In the genomic region with DNA sequence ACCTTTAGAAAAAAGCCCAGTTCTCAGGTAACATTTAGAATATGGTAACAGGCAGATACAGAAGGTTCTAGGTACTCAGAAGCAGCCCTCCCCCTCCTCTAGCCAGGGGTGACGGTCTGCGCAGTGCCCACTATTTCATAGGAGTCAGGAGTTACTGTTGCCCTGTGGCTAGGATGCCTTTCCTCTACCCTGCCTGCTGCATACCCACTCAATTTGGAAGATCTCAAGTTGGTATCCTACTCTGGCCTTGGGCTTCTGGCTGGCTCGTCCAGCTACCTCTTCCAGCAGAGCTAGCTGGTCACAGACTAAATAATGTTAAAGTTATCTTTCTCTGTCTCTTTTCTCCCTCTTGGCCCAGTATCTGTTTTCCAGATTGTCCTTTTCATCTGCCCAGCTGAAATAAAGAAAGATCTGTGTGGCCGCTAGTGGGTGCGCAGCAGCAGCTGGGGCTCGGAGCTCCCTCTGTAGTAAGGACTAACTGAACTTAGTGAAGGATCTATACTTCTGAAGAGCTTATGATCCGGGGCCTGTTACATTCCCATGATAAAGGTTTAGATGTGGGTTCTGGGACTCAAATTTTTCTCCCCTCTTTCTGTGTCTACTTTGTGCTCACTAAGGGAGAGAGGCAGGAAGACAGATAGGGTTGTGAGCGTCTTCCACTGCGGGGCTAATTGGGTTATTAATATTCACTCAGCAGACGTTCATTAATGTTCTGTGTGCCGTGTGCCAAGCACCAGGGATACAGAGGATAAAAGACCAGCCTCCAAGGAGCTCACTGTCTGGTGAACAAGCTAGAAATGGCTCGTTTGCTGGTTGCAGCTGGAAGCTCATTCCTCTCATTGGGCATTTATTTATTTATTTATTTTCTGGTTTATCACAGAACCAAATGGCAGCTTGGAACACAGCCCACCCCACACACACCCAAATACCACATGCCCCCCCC, we compare ENCODE assay signal across 8 mouse cellular contexts. TPM values are rescaled to one million over a fixed set of nuclear protein-coding genes. Genes with fewer than 3 reads are reported as not detected.
A peak's percentile ranks its signal among the peaks of the same experiment; 100 is the strongest.
DNase-seq lines count a peak whose midpoint lies in the region; ATAC-seq and TF ChIP-seq lines count a peak whose summit lies in the region.

No protein-coding gene starts in this region.

- peak; percentile 41 for DNase-seq in ovary, adult 18-20 months (ENCODE audit: low spot score)
- DNase-seq in ovary, postnatal 14 days (ENCODE audit: low spot score), result no peak
- DNase-seq in natural killer cell, adult 2 months (ENCODE audit: low spot score in 2 of 2), result no peak
- DNase-seq in frontal cortex, postnatal 10 days (ENCODE audit: low spot score in 2 of 2), result no peak

- peaks cover 51% of the 10 kb centered on the region for H3K36me3 ChIP-seq in erythroblast, embryonic 14.5 days (ENCODE audit: control insufficient read depth)
- peaks cover 12% of the 10 kb centered on the region for H3K36me3 ChIP-seq in hindbrain, embryonic 15.5 days
- H3K36me3 ChIP-seq in myocyte (ENCODE audit: control insufficient read depth, insufficient read depth), result peaks cover 20% of the 10 kb centered on the region

- peak overlapping the region; percentile 95 for H3K4me3 ChIP-seq in erythroblast, embryonic 14.5 days (replicated peaks)
- peak overlapping the region; percentile 96 for H3K4me3 ChIP-seq in hindbrain, embryonic 15.5 days
- H3K4me3 ChIP-seq in myocyte, result peak overlapping the region; percentile 89

- WGBS in hindbrain, embryonic 15.5 days, result 17% methylated on average over 12 of the region's 12 CpGs

- peak; percentile 24 for TF ChIP-seq POLR2A in myocyte (IDR thresholded peaks at IDR 0.05; ENCODE audit: insufficient read length, low read depth)

- peak overlapping the region; percentile 100 for H3K27ac ChIP-seq in hindbrain, embryonic 15.5 days (replicated peaks)

- H3K4me1 ChIP-seq in erythroblast, embryonic 14.5 days (ENCODE audit: control insufficient read depth), result peaks cover 63% of the 10 kb centered on the region
- H3K4me1 ChIP-seq in hindbrain, embryonic 15.5 days (replicated peaks), result peaks cover 54% of the 10 kb centered on the region

- H3K9me3 ChIP-seq in erythroblast, embryonic 14.5 days (ENCODE audit: control insufficient read depth, low read length), result no peaks in the 10 kb centered on the region
- no peaks in the 10 kb centered on the region for H3K9me3 ChIP-seq in hindbrain, embryonic 15.5 days

- peaks cover 73% of the 10 kb centered on the region for H3K79me2 ChIP-seq in myocyte (ENCODE audit: control insufficient read depth, insufficient read depth)

- H3K27me3 ChIP-seq in erythroblast, embryonic 14.5 days (ENCODE audit: control insufficient read depth), result no peaks in the 10 kb centered on the region
- no peaks in the 10 kb centered on the region for H3K27me3 ChIP-seq in hindbrain, embryonic 15.5 days
- no peaks in the 10 kb centered on the region for H3K27me3 ChIP-seq in myocyte (ENCODE audit: control insufficient read depth, insufficient read depth, insufficient read length)

- peak overlapping the region; percentile 70 for H3K4me2 ChIP-seq in hindbrain, embryonic 15.5 days
- H3K4me2 ChIP-seq in myocyte (ENCODE audit: low read depth), result peak overlapping the region; percentile 87

- no peak overlapping the region for H3ac ChIP-seq in myocyte (ENCODE audit: control insufficient read depth, insufficient read length)

- no peak for ATAC-seq in erythroblast, adult 5-6 weeks (replicated peaks; ENCODE audit: low FRiP score, poor library complexity, severe bottlenecking)
- no peak for ATAC-seq in hindbrain, embryonic 15.5 days (ENCODE audit: low FRiP score, low read depth)

- H3K9ac ChIP-seq in hindbrain, embryonic 15.5 days, result peak overlapping the region; percentile 100

TF ChIP-seq in myocyte, 11 proteins besides CTCF, POLR2A, EP300 and RAD21:
- peak; percentile 52 for TF ChIP-seq POLR2AphosphoS2 (IDR thresholded peaks at IDR 0.05; ENCODE audit: insufficient read length, low read depth)
- no peak for TF ChIP-seq USF1 (IDR thresholded peaks at IDR 0.05; ENCODE audit: low read depth)
- TF ChIP-seq REST (IDR thresholded peaks at IDR 0.05; ENCODE audit: insufficient read depth, insufficient read length), result no peak

RNA-seq across cellular contexts. Expression of a gene that starts 2.5 kb away (rescaled TPM):
- 1.3 and 1.8 TPM in 2 replicates for polyA plus RNA-seq in erythroblast, embryonic 14.5 days (2012)
- total RNA-seq in erythroblast, adult 5-6 weeks (2015; ENCODE audit: low replicate concordance), result 37.6 and 48.2 TPM in 2 replicates
- total RNA-seq in erythroblast, adult 5-6 weeks (2017; ENCODE audit: low replicate concordance), result 51.9 and 56.2 TPM in 2 replicates
- 387 and 425 TPM in 2 replicates for polyA plus RNA-seq in hindbrain, embryonic 15.5 days (2015; fragmentation: Nextera tagmentation; extraction: Ambion mirVana)
- 195 TPM for polyA plus RNA-seq in myocyte (2012; fragmentation: generic; extraction: Trizol)

Comparison
In these comparisons a context has a peak if more than half of its experiments do, and no peak if none do; other contexts are left out.
1. RNA of a gene that starts 2.5 kb away (polyA plus RNA-seq): 387 to 425 TPM in hindbrain, embryonic 15.5 days and 195 TPM in myocyte (single experiment); 1.3 to 1.8 TPM in erythroblast, embryonic 14.5 days; every median in the first group is over 10 times any median in the second.
2. Peak in every context shown above with its lines, with median percentiles within 50 percentile points of each other: H3K4me3 ChIP-seq.